Mouse (Mus musculus): ENCODE measurements around the gene Aldh1l1.

DNA sequence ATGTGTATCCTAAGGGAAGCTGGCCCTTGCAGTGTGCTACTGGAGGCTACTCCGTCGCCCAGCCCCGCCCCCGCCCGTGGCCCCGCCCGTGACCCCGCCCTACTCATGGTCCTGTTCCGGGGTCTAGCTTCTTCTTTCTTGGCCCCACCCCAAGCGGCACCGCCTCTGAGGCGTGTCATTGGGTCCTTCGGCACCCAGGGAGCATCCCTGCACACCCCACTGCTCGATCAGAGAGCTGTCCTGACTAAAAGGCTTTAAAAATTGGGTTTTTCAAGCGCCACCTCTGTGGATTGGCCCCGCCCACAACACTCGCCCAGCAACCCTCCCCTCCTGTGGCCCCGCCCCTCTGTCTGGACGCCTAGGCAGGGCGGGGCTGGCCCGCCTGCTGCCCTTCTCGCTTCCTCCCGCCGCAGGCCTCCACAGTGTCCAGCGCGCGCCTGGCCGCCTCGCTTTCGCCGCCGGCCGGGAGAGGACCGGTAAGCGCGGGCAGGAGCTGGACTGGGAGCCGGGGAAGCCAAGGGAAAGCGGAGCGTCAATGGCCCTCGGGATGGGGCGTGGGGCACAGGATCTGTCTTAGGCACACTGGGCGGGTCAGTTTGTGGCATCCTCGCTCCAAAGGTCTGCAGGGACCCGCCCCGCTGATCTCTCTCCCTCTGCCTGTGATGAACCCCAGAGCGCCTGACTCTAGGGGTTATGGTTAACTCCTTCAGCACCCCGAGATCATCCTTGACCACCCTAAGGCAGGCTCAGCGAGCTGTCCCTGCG lies 118.5 kb downstream of the Aldh1l1 start, which contains the start of gene Slc41a3:
- TF ChIP-seq GATA1 (IDR thresholded peaks at IDR 0.05; ENCODE audit: low read length) = no peak
- no peak for TF ChIP-seq TAL1 (IDR thresholded peaks at IDR 0.05; ENCODE audit: low read length)
